Mouse (Mus musculus) brain, embryonic 14.5 days (tissue): ENCODE measurements around the gene Lmbrd2.

ENCODE experiments used
- CTCF ChIP-seq: fragments of 200-500 bp; IDR thresholded peaks from 2 replicates; pipeline ENCODE4 v1.5.1; 2012; ENCODE audit warnings: inconsistent platforms, mild to moderate bottlenecking, moderate library complexity, borderline replicate concordance; ENCODE audit not compliant: insufficient read depth, insufficient read length; ENCODE audit errors: extremely low read depth
- POLR2A ChIP-seq: fragments of 200-500 bp; IDR thresholded peaks from 2 replicates; pipeline ENCODE4 v1.6.1; 2012; ENCODE audit warnings: mild to moderate bottlenecking, inconsistent platforms, borderline replicate concordance; ENCODE audit not compliant: poor library complexity, insufficient read depth, insufficient read length, severe bottlenecking; ENCODE audit errors: extremely low read depth

DNA sequence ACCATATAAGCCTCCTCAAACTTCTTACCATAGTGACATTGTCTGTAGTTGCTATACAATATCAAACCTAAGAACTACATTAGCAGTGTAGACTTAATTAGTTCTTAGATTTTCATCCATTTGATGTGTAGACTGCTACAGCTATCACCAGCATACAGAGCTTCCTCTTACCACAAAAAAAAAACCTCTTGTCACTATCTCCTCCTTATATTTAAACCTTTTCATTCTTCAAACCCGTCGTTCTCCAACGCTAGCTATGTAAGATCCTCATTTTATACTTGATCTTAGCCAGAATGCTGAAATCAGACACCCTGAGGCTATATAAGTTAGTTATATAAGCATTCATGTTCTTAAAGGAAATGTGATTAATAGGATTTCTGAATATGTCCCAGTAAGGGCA is 36.7 kb downstream of the Lmbrd2 start:
- TF ChIP-seq POLR2A (no peak), CTCF (no peak)
